Mouse (Mus musculus) G1E (cell line): Measurements from ENCODE around the gene Ccr8.

ENCODE experiments used
- CTCF ChIP-seq: IDR thresholded peaks from 2 replicates; pipeline ENCODE4 v1.5.1; 2012; ENCODE audit warnings: low read depth, low read length, inconsistent platforms, mixed read lengths
- GATA1 ChIP-seq: IDR thresholded peaks from 2 replicates; pipeline ENCODE4 v1.6.1; 2012; ENCODE audit warnings: borderline replicate concordance, low read length, inconsistent platforms, mixed read lengths
- TAL1 ChIP-seq: conservative IDR thresholded peaks from 2 replicates; pipeline ENCODE4 v1.6.1; 2012; ENCODE audit warnings: low read depth, low read length, inconsistent platforms, mixed read lengths

- TF ChIP-seq CTCF (no peak), GATA1 (no peak), TAL1 (no peak)
Measured at GRCm38 (mm10) chr9:120132980-120133754, 41.3 kb downstream of the Ccr8 start.
